Mouse (Mus musculus) mesoderm, embryonic 11.5 days (tissue): ENCODE measurements around the gene Atrnl1.
"Not testable (repeated sequence)": the region's sequence is repeated elsewhere in the genome, so short reads cannot be mapped to it uniquely, and the experiment has no call there.

Source experiments
- DNase-seq: peaks from one replicate; pipeline ENCODE4 v3.0.0-alpha.2; 2012; ENCODE audit warnings: low read depth, low spot score

Atrnl1 gene

DNA sequence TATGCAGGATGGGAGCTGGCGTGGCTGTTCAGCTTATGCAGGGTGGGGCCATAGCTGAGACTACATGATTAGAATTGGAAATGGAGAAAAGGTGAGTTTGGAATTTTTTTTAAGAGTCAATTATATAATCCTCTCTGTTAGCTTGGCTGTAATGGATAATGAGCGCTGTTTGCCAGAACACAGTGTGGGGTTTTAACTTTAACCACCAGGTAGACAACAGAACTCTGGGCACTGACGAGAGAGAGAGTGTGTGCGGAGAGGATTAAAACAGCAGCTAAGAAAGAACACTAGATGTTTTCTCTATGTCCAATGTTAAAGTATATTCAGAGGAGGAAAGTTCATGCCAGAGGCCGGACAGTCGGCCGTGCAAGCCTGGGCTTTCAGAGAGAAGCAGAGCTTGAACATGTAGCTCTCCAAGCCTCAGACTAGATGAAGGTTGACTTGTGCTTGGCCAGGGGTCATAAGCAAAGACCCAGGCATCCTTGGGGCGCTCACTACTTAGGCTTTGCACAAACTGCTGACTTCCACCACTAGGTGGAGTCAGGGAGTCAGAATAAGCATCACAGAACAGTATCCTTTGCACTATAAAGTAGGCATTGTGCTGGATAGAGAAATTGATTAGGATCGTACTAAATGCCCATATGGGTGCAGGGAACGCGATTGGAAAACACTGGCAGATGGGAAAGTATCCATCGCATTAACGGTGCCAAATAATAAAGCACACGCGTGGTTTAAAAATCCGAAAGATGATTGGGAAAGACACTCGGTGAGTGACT lies 205.6 kb downstream of the Atrnl1 start:
- peak; percentile 72 for DNase-seq

DNA sequence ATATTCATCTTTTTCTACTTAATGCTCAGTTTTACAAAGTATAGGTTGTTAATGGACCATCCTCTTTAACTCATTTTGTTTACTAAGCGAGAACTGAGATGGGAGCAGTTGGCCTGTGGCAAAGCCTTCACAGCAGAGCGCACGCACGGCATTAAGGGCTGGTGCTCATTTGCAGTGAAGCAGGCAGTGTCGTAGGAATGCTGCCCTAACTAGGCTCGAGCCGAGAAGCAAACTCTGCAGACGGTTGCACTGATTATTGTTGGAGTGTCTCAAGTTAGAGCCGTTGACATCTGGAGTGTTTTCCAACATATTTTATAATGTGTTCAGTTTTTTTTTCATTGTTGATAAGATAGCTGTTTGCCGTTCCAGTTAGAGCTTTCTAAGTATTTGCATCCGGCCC lies 206.9 kb downstream of the Atrnl1 start:
- no peak for DNase-seq

DNA sequence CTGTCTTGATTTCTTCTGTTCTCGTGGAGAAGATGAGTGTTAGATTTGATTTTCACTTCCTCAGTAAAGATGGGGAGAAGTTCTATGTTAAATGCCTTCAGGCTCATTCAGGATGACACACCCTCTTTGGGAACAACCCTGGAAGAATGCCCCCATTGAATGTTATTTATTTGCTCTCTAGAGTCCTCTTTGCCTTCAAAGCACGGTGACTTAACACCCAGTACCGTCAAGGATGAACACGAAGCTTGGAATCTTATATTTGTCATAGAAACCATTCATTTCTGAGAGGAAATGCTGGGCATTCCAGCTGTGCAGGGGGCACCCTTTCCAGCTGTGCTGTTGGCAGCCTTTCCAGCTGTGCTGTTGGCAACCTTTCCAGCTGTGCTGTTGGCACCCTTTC lies 212.6 kb downstream of the Atrnl1 start:
- DNase-seq: no peak

DNA sequence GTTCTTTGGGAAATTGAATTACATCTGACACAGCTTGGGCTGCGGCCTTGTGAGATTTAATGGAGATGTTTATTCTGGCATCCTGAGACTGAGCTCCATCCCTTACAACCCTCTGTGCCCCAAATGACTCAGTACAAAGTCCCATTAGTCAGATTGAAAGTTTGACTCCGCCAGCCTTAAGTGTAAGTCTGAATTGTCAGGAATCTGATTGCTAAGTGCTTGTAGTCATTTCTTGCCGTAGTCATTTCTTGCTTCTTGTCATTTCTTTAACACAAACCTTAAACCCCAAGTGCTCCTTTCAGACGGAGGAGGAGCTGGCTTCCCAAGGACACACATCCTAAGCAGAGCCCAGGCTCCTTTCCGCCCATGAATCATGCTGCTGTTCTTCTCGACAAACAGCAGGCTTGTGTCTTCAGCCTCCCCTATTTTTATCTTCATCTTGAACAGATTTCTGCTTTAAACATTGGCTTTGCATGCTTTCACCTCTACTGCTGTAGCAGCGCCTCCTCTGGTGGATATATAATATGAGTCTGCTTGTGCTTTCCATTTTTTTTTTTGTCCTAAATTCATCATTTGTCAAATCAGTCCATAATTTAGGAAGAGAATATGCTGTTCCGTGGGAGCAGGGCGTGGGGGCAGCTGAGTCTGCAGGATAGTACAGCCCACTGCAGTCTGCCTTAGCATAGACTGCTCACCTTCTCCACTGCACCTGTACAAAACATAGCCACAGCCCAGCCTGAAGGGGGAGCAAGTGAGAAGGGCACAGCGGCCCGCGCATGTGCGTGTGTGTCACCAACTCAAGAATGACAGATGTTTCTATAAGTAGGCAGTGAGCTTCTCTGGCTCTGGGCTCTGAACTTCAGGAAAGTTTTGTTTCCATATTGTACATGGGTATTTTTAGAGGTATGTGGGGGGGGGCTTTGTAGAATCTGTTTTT lies 214.7 kb downstream of the Atrnl1 start:
- no peak for DNase-seq

DNA sequence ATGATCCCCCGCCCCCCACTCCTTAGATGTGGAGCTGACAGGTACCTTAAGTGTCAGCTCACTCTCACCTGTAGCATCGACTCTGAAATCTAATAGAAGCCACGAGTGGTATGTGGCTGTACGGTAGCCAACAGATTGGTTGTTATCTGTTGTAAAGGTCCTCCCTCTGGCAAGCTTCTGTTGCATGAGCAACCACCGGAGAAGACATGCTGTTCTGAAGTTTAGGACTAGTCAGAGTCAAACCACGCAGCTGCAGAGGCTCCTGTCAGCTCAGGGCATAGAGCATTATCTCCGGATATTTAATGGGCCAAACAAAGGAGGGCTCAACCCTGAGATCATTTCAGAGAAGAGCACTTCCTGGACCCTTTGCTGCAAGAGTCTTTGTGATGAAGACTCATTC lies 222.2 kb downstream of the Atrnl1 start:
- no peak for DNase-seq

DNA sequence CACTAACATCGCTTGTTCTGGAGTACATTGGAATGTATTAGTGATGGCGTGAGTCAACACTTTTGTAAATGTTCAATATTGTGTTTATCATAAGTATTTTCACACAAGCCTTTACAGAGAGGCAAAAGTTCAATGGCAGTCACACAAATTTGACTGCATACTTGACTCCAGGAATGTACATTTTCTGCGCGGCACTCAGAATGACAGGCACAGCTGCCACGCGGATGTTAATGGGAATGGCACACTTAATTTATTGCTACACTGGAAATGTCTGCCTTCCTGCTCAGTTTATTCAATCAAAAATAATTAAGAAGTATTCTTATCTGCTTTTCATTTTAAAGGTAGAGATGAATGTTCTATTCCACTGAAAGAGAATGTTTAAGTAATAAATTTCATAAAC lies 227.0 kb downstream of the Atrnl1 start:
- peak; percentile 46 for DNase-seq

DNA sequence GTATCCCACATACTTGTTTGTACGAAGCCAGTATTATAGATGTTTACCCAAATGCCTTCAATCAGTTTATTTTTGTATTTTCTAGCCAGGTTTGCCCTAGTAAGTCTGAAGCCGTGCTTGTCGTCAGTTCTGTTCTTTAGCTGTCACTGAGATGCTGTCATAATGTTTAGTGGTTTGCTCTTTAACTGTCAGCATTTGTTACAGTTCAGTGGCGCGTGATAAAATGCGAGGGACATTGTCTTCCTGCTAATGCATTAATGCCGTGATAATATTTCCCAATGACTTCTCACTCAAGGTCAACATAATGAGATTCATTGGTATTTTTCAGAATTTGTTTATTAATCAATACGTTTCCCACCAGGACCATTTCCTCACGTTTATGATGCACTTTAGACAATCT lies 227.7 kb downstream of the Atrnl1 start:
- peak; percentile 10 for DNase-seq

DNA sequence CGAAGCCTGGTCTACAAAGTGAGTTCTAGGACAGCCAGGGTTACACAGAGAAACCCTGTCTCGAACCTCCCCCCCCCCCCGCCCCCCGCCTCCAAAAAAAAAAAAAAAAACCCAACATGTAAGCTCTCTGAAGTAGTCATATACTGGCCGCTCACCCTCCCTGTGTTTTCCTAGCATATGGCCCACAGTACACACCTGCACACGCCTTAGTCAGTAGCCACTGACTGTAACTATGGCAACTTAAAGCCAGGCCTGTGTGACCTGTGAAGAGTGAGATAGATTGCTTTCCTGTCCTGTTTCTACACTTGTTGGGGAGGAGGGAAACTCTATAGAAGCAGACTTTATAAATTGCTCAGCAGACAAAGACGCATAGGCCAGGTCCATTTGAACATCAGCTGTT lies 239.1 kb downstream of the Atrnl1 start:
- DNase-seq: no peak

DNA sequence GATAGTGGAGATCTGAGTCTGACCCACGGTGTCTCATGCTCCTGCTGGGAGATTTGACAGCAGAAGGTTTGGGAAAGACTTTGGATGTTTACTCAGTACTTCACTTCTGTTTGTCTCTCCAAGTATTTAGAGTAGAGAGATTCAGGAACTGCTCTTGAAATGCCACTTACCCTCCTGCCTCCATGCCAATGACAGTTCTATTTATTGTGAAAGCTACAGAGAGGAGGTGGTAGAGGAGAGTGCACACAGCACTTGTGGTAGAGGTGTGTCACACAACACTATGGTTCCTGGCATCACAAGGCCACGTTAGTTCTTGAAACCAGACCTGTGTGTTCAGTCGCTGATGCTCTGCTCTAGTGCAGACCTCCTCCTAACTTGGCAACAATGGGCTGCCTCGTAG lies 257.5 kb downstream of the Atrnl1 start:
- DNase-seq: no peak

DNA sequence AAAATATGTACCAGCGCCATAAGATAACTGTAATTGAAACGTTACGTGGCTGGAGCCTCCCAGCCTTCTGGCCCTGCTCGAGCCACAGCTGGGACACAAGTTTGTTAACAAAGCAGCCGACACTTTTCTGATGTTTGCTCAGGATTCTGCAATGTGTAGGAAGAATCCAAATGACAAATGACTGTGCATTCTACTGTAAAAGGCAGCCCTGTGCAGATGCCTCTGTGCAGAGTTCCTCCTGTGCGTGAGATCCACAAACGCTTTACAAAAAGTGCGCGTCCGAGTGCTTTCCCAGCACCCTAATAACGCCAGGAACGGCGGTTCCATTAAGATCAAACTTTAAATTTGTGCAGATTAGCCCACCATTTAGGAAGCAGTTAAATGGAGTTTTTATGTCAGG lies 260.0 kb downstream of the Atrnl1 start:
- DNase-seq: no peak

DNA sequence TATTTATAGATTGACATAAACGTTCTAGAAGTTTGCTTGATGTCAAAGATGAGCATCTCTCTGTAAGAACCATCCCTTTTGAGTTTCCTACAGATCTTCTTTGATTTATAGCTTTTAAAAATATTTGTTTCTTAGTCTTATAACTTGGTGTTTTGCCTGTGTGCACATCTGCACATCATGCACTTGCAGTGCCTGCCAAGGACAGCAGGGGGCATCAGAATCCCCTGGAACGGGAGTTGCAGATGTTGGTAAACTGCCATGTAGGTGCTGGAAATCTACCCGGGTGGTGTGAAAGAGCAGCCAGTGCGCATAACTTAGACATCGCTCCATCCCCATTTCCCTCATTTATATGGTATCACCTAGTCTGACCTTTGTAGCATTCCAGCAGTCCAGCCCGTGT lies 265.2 kb downstream of the Atrnl1 start:
- no peak for DNase-seq

DNA sequence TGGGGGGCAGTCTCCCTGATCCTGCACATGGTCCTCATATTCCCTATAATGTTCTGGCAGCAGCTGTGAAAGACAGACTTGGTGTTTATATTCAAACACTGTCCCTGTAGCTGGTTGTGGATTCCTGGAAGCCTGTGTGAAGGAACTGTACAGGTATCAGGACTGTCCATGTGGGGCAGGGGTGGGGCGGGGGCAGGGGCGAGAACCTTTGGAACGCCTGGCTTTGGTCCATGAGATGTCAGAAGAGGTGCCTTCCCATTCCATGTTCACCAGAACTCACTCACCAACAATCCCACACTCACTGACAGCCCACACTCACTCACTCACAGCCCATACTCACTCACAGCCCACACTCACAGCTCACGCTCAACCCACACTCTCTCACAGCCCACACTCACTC lies 266.5 kb downstream of the Atrnl1 start:
- no peak for DNase-seq

DNA sequence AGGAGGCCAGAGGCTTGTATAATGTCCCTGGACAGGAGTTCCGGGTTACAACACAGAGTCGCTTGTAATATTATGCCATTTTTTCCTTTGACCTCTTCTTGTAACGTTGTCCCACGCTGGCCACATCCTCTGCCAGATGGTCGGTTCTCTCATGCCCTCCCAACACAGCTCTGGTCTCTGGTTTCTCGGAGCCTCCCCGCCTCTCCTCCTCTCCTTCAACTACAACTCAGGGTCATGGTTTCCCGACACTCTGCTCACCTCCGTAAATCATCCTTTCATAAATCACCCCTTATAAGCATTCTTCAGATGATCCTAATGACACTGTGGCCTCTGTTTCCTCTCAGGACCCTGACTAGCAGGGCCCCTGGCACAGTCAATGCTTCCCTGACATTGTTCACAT lies 267.7 kb downstream of the Atrnl1 start:
- peak; percentile 77 for DNase-seq

DNA sequence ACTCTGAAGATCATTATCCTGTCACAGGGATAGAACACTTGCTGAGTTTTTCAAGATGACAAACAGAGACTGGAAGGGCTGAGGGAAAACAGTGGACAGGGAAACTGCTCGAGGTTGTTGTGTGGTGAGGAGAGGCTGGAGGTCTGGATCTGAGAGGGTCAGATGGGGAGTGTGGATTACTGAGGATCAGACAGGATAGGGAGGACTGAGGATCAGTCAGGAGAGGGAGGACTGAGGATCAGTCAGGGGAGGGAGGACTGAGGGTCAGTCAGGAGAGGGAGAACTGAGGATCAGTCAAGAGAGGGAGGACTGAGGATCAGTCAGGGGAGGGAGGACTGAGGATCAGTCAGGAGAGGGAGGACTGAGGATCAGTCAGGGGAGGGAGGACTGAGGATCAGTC lies 269.0 kb downstream of the Atrnl1 start:
- not testable (repeated sequence) for DNase-seq

DNA sequence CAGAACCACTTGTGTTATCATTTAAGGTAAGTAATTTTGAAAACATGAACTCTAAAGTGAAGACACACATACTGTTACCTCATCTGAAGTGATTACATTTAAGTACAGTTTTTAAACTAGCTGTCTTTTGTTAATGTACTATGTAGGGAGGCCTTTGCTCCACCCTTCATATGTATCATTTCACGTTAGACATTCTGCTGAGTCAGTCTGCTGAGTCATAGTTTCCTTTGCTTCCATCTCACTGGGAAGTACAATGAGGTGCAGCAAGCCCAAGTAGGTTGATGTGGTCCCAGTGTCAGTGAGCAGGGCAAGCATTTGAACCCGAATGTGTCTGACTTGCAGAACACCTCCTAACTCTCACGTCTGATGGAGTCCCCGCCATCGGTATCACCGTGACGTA lies 271.1 kb downstream of the Atrnl1 start:
- DNase-seq: no peak

DNA sequence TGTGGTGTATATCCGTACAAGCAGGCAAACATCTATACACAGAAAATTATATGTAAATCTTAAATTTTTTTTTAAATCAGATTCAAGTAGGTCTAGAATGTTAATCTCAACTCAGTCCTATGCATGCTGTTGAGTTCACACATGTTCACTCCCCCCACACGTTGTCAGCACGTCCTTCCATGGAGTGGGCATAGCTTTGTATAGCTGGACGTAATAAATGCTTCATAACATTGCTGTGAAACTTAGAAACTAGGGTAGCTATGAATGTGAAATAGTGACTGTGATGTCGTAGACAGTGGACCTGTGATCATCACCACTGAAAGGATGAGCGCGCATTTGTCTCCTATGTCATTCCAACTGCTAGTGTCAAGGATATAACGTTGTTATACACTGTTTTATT lies 278.0 kb downstream of the Atrnl1 start:
- no peak for DNase-seq

DNA sequence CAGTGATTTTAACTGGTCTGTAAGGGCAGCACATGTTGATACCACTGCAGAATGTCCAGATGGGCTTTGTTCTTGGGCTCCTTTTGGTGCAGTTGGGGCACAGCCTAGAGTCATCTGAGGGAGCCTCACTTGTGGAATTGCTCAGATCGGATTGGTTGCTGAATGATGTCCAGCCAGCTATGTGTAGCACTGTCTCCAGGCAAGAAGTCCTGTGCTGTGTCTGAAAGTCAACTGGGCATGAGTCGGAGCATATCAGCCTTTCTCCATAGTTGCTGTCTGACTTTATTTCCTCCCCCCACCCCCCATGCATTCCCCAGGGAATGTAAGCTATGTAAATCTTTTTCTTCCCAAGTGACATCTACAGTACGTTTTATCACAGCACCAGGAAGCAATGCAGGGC lies 278.9 kb downstream of the Atrnl1 start:
- no peak for DNase-seq

DNA sequence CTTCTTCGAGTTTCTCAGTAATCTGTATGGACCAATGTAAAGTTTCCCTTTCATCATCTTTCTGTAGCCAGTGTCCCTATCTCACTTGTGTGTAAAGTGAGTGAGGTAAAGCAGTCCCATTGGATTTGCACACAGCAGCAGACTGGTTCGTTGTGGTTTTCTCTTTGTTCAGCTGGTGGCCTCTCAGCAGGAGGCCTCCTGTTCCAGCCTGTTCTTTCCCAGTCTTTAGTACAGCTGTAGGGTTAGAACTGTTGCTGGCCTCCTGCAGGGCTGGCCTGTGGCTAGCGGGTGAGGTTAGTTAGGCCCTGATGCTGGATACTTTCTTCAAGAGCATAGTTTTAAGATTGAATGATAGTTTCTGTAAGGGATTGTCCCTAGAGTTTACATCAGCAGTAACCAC lies 280.1 kb downstream of the Atrnl1 start:
- DNase-seq: peak; percentile 49

DNA sequence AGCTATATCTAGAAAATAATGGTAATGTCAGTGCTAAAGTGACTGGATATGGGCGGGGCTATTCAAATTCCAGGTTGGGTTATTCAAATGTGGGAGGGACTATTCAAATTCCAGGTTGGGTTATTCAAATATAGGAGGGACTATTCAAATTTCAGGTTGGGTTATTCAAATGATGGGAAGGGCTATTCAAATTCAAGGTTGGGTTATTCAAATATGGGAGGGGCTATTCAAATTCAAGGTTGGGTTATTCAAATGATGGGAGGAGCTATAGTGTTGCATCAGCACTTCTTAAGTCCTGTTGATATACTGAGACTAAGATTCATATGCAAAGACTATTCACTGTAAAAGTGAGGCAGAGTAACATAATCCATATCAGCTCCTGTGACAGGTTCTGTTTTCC lies 283.4 kb downstream of the Atrnl1 start:
- no peak for DNase-seq

DNA sequence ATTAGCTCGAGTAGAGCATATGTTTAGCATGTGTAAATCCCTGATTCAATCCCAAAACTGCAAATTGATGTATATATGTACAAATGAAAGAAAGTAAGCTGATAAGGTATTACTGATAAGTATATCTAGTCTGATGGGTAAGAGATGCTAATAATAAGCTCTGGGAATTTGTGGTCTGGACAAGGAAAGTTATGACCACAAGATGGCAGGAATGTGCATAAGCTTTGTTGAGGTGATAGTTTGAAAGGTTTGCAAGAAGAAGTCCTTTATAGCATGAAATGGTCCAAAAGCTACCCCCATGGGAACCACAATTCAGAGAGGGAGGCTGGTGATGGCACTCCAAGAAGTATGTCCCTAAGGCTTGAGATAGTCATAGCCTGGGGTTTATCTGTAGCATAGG lies 289.2 kb downstream of the Atrnl1 start:
- no peak for DNase-seq

DNA sequence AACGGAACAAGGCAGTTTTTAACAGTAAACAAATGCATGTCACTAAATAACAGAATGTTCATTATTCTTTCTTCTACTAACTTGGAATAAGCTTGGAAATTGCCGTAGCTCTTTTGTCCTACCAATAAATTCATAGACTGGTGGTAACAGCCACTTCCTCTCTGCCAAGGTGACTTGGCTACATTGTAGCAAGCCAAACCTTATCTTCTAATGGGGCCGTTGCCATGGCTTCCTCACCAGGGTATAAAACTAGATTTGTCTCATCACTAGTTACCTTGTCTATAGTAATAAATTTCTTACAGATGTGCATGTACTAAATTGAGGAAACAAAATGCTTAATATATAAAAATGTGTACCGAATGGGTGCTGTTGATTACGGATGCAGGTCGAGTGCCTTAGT lies 298.6 kb downstream of the Atrnl1 start:
- no peak for DNase-seq

DNA sequence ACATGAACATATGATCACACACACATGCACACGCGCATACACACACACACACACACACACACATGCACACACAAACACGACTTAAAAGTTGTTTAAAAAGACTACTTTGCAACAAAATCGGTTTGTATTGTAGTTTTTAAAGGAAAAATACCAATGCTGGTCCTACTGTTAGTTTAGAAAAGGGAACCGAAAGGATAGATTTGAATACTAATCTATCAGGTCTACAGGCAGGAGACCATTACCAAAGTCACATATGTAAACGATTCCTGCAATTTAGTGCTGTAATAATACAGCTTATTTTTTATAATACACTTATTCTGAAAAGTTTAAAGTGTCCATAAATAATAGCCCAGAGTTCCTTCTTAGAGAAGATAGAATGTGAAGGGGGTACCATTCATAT lies 299.8 kb downstream of the Atrnl1 start:
- no peak for DNase-seq

DNA sequence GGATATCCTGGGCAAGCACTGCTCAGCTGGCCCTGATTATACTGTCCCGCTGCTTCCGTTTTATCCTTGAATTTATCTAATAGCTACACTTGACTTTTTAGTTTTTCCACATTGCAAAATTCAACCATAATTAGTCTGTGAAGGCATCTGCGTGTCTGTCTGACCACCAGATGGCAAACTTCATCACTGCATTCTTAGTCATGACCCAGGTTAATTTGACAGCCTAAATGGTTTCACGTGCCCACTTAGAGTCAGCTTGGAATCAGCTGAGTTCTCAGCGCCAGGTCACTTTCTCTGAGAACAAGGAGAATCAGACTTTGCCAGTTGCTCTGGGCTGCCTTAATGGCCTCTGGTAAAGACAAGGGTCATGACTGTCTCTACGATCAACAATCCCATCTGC lies 305.5 kb downstream of the Atrnl1 start:
- peak; percentile 18 for DNase-seq
